Mouse (Mus musculus): ENCODE measurements around the gene Kap. TPM values are rescaled to one million over a fixed set of nuclear protein-coding genes. Genes with fewer than 3 reads are reported as not detected.
"Not testable (repeated sequence)": the region's sequence is repeated elsewhere in the genome, so short reads cannot be mapped to it uniquely, and the experiment has no call there.

Gene Kap
- polyA plus RNA-seq, 1 experiment from 2014 or later: not detected

GRCm38 (mm10) chr6:133848861-133849260 is 4.7 kb downstream of the Kap start:
- not testable (repeated sequence) for H3K27ac ChIP-seq (replicated peaks; ENCODE audit: low read depth, low read length); H3K4me1 ChIP-seq (ENCODE audit: control insufficient read depth, insufficient read depth, low read length); H3K27me3 ChIP-seq (replicated peaks; ENCODE audit: control insufficient read depth, insufficient read depth, low read length); ATAC-seq (ENCODE audit: low read depth); DNase-seq (ENCODE audit: low spot score); H3K4me2 ChIP-seq (ENCODE audit: low read depth, low read length); H3K9ac ChIP-seq (ENCODE audit: low read depth, low read length); H3K4me3 ChIP-seq (ENCODE audit: low read depth, low read length); H3K36me3 ChIP-seq (ENCODE audit: control insufficient read depth, insufficient read depth, low read length); H3K9me3 ChIP-seq (ENCODE audit: control insufficient read depth, low read length)
- 85% methylated on average over 4 of the region's 6 CpGs for WGBS

- not testable (repeated sequence) for H3K9ac ChIP-seq (ENCODE audit: low read depth, low read length); H3K36me3 ChIP-seq (ENCODE audit: control insufficient read depth, insufficient read depth, low read length); H3K4me1 ChIP-seq (ENCODE audit: control insufficient read depth, insufficient read depth, low read length); H3K4me2 ChIP-seq (ENCODE audit: low read depth, low read length); H3K27ac ChIP-seq (replicated peaks; ENCODE audit: low read depth, low read length); H3K9me3 ChIP-seq (ENCODE audit: control insufficient read depth, low read length); ATAC-seq (ENCODE audit: low read depth); H3K4me3 ChIP-seq (ENCODE audit: low read depth, low read length); DNase-seq (ENCODE audit: low spot score); H3K27me3 ChIP-seq (replicated peaks; ENCODE audit: control insufficient read depth, insufficient read depth, low read length)
- 84% methylated on average over 29 of the region's 29 CpGs for WGBS
Measured at GRCm38 (mm10) chr6:133838296-133838995, 15.1 kb downstream of the Kap start.

GRCm38 (mm10) chr6:133812342-133812741 is 41.2 kb downstream of the Kap start:
- no peak overlapping the region for H3K4me3 ChIP-seq (ENCODE audit: low read depth, low read length)
- no peaks in the 10 kb centered on the region for H3K4me1 ChIP-seq (ENCODE audit: control insufficient read depth, insufficient read depth, low read length)
- WGBS: 55% methylated on average over 1 of the region's 1 CpGs
- H3K27me3 ChIP-seq (replicated peaks; ENCODE audit: control insufficient read depth, insufficient read depth, low read length): no peaks in the 10 kb centered on the region
- H3K36me3 ChIP-seq (ENCODE audit: control insufficient read depth, insufficient read depth, low read length): no peaks in the 10 kb centered on the region
- no peak overlapping the region for H3K4me2 ChIP-seq (ENCODE audit: low read depth, low read length)
- H3K9ac ChIP-seq (ENCODE audit: low read depth, low read length): no peak overlapping the region
- DNase-seq (ENCODE audit: low spot score) (no peak), ATAC-seq (ENCODE audit: low read depth) (no peak)
- H3K9me3 ChIP-seq (ENCODE audit: control insufficient read depth, low read length): no peaks in the 10 kb centered on the region
- H3K27ac ChIP-seq (replicated peaks; ENCODE audit: low read depth, low read length): no peak overlapping the region

Other genes with a start within 250 kb of the Kap start
- 12.0 and 12.4 TPM in 2 replicates for gene Etv6, start 181.9 kb upstream of the Kap start, polyA plus RNA-seq (2014; fragmentation: Nextera tagmentation; extraction: Ambion mirVana)